Mouse (Mus musculus) C3H10T1/2 (cell line): ENCODE results near the gene Gtf2h3. TPM values are rescaled to one million over a fixed set of nuclear protein-coding genes. Genes with fewer than 3 reads are reported as not detected.

ENCODE experiments used
- polyA plus RNA-seq, 2 experiments: library from polyadenylated mRNA; unstranded; fragments of >200 nt; fragmentation: generic; extraction: Trizol; gene quantifications; one replicate each; pipeline ENCODE4 v1.2.1; 2012; ENCODE audit warnings: missing spikeins in 2 of 2

Gene Gtf2h3
- polyA plus RNA-seq = 10 to 100 TPM in 1 of 2 experiments, 1 to 10 TPM in 1; 4.8 to 31.7 TPM

DNA sequence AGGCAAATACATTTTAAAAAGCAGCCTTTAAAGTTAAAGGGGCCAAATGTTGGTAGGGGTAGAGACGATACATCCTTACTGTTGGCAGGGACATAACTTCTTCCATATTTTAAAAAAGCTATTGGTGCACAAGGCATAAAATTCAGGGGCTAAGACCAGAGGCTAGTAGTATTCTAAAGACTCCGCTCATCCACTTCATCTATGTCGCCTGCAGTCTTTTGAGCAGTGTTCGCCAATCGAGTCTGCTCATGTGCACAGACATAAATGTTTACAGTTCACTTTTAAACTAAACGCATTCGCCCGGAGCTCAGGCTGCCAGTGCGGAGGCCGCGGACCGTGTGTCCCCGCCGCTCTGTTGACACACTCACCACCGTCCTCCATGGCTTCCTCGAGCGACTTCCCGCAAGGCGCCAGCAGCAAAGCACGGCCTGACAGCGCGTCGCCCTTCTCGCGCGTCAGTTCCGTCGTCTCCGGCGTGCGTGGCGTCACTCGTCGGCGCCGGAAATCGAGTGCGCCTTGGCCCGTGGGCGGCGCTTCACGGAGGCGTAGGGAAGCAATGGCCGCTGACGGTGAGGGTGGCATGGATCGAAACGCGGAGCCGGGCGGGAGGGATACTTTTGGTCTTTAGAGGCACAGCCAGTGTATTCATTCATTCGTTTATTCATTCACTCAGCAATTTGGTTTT, at the start of gene Gtf2h3, which contains the start of gene Eif2b1:
Gene Gtf2h3 (plus strand): TSS at position 508 of the 685 bp plus-strand sequence.
Gene Eif2b1 (minus strand): TSS at position 499 of the 685 bp plus-strand sequence.

GRCm38 (mm10) chr5:124530655-124531582, 48.0 kb upstream of the Gtf2h3 start, which contains the start of gene Rilpl1:
TSS of gene Rilpl1 (minus strand) at chr5:124531391.

GRCm38 (mm10) chr5:124540383-124540786, 38.6 kb upstream of the Gtf2h3 start, which contains the start of gene Tmed2:
TSS of gene Tmed2 (plus strand) at chr5:124540695.

GRCm38 (mm10) chr5:124552558-124553307, 26.2 kb upstream of the Gtf2h3 start, which contains the start of gene Ddx55:
TSS of gene Ddx55 (plus strand) at chr5:124552864.

DNA sequence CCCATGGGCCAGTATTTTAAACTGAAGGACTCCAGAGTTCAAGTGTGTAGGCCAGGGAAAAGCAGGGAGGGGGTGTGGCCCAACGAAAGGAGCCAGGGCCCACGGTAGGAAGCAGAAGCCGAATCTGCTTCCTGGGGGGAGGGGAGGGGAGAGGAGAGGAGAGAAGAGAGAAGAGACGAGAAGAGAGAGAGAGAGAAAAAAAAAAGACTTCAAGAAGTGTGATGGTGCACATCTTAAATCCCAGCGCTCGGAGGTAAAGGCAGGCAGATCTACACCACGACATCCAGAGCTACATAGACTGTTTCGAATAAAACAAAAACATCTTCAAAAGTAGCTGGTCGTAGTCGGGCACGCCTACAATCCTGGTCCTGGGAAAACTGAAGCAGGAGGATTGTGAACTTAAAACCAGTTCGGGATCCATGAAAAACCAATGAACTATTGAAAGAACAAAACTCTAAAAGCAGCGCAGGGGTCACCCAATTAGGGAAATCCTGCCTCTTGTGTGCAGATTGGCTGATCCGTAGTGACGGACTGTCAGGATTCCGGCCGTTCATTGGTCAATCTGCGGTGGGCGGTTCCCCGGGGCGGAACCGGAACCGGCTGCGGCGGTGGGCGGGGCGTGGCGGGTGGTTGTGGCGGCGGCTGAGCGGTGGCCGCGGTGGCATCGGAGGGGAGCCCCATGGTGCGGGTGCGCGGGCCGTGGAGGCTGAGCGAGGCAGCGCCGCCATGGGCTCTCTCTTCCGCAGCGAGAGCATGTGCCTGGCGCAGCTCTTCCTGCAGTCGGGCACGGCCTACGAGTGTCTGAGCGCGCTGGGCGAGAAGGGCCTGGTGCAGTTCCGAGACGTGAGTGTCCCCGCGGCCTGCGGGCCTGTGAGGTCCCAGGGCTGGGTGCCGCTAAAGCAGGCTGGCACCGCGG, 49.8 kb downstream of the Gtf2h3 start, which contains the start of gene Atp6v0a2:
Gene Atp6v0a2 (plus strand): TSS at position 129 of the 916 bp plus-strand sequence.

Other genes starting within 250 kb of the Gtf2h3 start
- gene Cdk2ap1, start 216.1 kb upstream of the Gtf2h3 start, polyA plus RNA-seq = 100 to 1,000 TPM; 161 to 221 TPM
- gene Sbno1, start 153.1 kb upstream of the Gtf2h3 start, polyA plus RNA-seq = 1 to 10 TPM; 1.2 to 7.5 TPM
- gene Kmt5a, start 139.2 kb upstream of the Gtf2h3 start, polyA plus RNA-seq = 10 to 100 TPM in 1 of 2 experiments, 1 to 10 TPM in 1; 9.5 to 50.7 TPM
- 10 to 100 TPM; 20.7 to 59.3 TPM for gene Rilpl2, start 100.8 kb upstream of the Gtf2h3 start, polyA plus RNA-seq
- 10 to 100 TPM; 11.0 to 13.6 TPM for gene Snrnp35, start 96.0 kb upstream of the Gtf2h3 start, polyA plus RNA-seq
- gene Rilpl1, start 47.7 kb upstream of the Gtf2h3 start, polyA plus RNA-seq = 10 to 100 TPM in 1 of 2 experiments, 1 to 10 TPM in 1; 5.7 to 31.7 TPM
- 100 to 1,000 TPM in 1 of 2 experiments, 10 to 100 TPM in 1; 30.0 to 114 TPM for gene Tmed2, start 38.4 kb upstream of the Gtf2h3 start, polyA plus RNA-seq
- 1 to 10 TPM; 1.5 to 6.5 TPM for gene Ddx55, start 26.3 kb upstream of the Gtf2h3 start, polyA plus RNA-seq
- 10 to 100 TPM; 20.6 to 28.5 TPM for gene Eif2b1, start within 50 bp of the Gtf2h3 start, polyA plus RNA-seq
- gene Atp6v0a2, start 49.4 kb downstream of the Gtf2h3 start, polyA plus RNA-seq = 10 to 100 TPM in 1 of 2 experiments, 1 to 10 TPM in 1; 5.6 to 15.2 TPM
- gene Dnah10, start 145.9 kb downstream of the Gtf2h3 start, polyA plus RNA-seq = under 1 TPM; under 0.01 to 0.28 TPM